Mouse (Mus musculus) cortical plate, adult 2 months (tissue): ENCODE measurements at regions not wholly inside any gene's neighbourhood (a gene's known extent, or its start where the extent isn't known, plus 50 kb on each side); places are given as distances from the start of the nearest gene placed in this dataset.

Experiments
- CTCF ChIP-seq: fragments of 200-500 bp; IDR thresholded peaks from 2 replicates; pipeline ENCODE4 v1.5.1; 2011; ENCODE audit warnings: mild to moderate bottlenecking, control low read depth, low read length; ENCODE audit not compliant: insufficient read depth; ENCODE audit errors: extremely low read depth
- POLR2A ChIP-seq: fragments of 200-500 bp; IDR thresholded peaks from 2 replicates; pipeline ENCODE4 v1.6.1; 2011; ENCODE audit warnings: mild to moderate bottlenecking, low read length, control low read depth; ENCODE audit not compliant: insufficient read depth; ENCODE audit errors: extremely low read depth

DNA sequence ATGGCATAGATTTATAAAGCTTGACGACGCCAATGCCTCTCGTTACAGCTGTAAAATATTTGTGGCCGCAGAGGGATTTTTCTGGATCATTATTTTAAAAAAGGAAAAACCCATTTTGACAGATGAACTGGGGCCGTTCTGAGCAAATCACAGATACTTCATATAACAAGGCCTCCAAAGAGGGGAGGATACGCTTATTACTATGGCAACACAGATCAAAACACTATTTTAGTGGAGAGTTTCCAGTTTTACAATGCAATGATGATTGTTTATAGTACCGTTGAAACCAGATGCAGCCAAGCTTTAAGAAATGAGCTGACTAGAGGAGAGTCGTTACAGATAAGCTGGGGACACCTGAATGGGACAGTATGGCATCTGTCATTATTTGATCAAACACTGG, 287.8 kb downstream of the Zfp326 start:
- no peak for TF ChIP-seq CTCF
- TF ChIP-seq POLR2A, result no peak
